Mouse (Mus musculus) hindbrain, embryonic 13.5 days (tissue): ENCODE results near the gene Tppp3. TPM values are rescaled to one million over a fixed set of nuclear protein-coding genes. Genes with fewer than 3 reads are reported as not detected.

Experiments
- ATAC-seq: fragments of 200-750 bp; cut with Nextera tagmentation; 2 replicates; pipeline ENCODE4 v1.8.0; 2017; ENCODE audit warnings: moderate TSS enrichment; ENCODE audit not compliant: low FRiP score
- H3K27ac ChIP-seq: fragments of 300-500 bp; sonication (generic); 2 replicates; pipeline ENCODE4 v1.5.1; 2015; ENCODE audit warnings: inconsistent platforms, mild to moderate bottlenecking, moderate library complexity
- H3K27me3 ChIP-seq: fragments of 300-500 bp; sonication (generic); 2 replicates; pipeline ENCODE4 v1.6.1; 2015; ENCODE audit warnings: mild to moderate bottlenecking, inconsistent platforms
- H3K36me3 ChIP-seq: fragments of 300-500 bp; sonication (generic); 2 replicates; pipeline ENCODE4 v1.6.1; 2015; ENCODE audit warnings: mild to moderate bottlenecking, inconsistent platforms
- H3K4me1 ChIP-seq: fragments of 300-500 bp; sonication (generic); replicated peaks from 2 replicates; pipeline ENCODE4 v1.6.1; 2015; ENCODE audit warnings: inconsistent platforms
- H3K4me2 ChIP-seq: fragments of 300-500 bp; sonication (generic); 2 replicates; pipeline ENCODE4 v1.6.1; 2015; ENCODE audit warnings: inconsistent platforms, mild to moderate bottlenecking, moderate library complexity
- H3K4me3 ChIP-seq: fragments of 300-500 bp; sonication (generic); 2 replicates; pipeline ENCODE4 v1.5.1; 2015; ENCODE audit warnings: mild to moderate bottlenecking, inconsistent platforms
- H3K9ac ChIP-seq: fragments of 300-500 bp; sonication (generic); 2 replicates; pipeline ENCODE4 v1.6.1; 2015; ENCODE audit warnings: mild to moderate bottlenecking, inconsistent platforms
- H3K9me3 ChIP-seq: fragments of 300-500 bp; sonication (generic); 2 replicates; pipeline ENCODE4 v1.6.1; 2016; ENCODE audit warnings: inconsistent platforms
- WGBS: fragments of 180-500 bp; shearing (Covaris S2); methylation state at CpG from one replicate; pipeline ENCODE4 v1.1.7; 2015; 5-methylcytosine and 5-hydroxymethylcytosine counted together
- polyA plus RNA-seq: library from polyadenylated mRNA; unstranded; fragments of >200 nt; fragmentation: Nextera tagmentation; extraction: Ambion mirVana; gene quantifications from 2 replicates; pipeline ENCODE4 v1.2.1, GENCODE M21; 2015

Tppp3 gene
- polyA plus RNA-seq, 1 experiment from 2014 or later = 181 TPM

DNA sequence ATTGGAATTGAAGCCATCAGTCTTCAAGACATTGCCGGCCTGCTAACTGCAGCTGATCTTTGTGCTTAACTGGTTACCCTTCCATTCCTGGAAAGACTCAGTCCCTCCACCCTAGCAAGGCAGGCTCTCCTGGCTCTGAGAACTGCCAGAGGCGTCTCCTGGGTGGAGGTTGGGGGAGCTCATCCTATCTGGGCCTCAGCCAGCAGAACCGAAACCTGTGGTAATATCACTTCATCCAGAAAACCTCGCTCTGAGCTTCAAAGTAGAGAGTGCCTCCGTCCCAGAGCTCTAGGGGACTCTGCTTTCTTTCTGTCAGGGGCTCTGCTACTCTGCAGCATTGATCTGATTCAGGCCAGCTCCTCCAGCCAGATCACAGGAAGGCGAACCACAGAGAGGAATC lies 35.7 kb upstream of the Tppp3 start:
- Histone ChIP-seq H3K4me3 (no peak overlapping the region), H3K4me2 (no peak overlapping the region), H3K9me3 (no peaks in the 10 kb centered on the region), H3K27ac (no peak overlapping the region), H3K4me1 (peaks cover 10% of the 10 kb centered on the region; the same call in 1 of the 2 replicates), H3K36me3 (no peaks in the 10 kb centered on the region), H3K9ac (no peak overlapping the region), H3K27me3 (no peaks in the 10 kb centered on the region)
- WGBS = 77% methylated on average over 6 of the region's 6 CpGs
- no peak for ATAC-seq

DNA sequence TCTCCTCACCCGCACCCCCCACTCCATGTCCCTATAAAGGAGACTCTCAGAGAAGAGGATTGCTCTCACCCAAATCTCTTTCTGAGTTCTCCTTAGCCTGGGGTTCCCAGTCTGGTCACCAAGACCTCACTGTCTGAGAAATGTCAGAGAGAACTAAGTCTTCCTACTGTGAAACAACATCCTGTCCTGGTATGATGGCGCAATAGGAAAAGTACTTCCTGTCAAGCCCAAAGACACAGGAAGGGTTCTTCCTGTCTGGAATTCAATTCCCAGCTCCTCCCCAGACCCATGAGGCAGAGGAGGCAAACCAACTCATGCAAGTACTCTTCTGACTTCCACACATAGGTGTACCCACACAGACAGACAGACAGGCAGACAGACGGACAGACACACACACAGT lies 33.3 kb upstream of the Tppp3 start:
- H3K9me3 ChIP-seq = no peaks in the 10 kb centered on the region
- H3K36me3 ChIP-seq = no peaks in the 10 kb centered on the region
- no peak overlapping the region for H3K4me3 ChIP-seq
- H3K27ac ChIP-seq = no peak overlapping the region
- ATAC-seq = no peak
- H3K9ac ChIP-seq = no peak overlapping the region
- H3K27me3 ChIP-seq = 0 out of 2 replicates have a peak, but pooled peaks cover 3% of the 10 kb centered on the region
- 82% methylated on average over 3 of the region's 3 CpGs for WGBS
- peaks cover 7% of the 10 kb centered on the region; the same call in 1 of the 2 replicates for H3K4me1 ChIP-seq
- H3K4me2 ChIP-seq = no peak overlapping the region

GRCm38 (mm10) chr8:105499787-105500186 lies 28.5 kb upstream of the Tppp3 start:
- ATAC-seq = no peak
- no peak overlapping the region for H3K9ac ChIP-seq
- H3K4me1 ChIP-seq = peaks cover 22% of the 10 kb centered on the region
- 73% methylated on average over 12 of the region's 12 CpGs for WGBS
- 0 out of 2 replicates have a peak, but pooled peaks cover 3% of the 10 kb centered on the region for H3K27me3 ChIP-seq
- no peak overlapping the region for H3K4me3 ChIP-seq
- H3K9me3 ChIP-seq = no peaks in the 10 kb centered on the region
- no peaks in the 10 kb centered on the region for H3K36me3 ChIP-seq
- no peak overlapping the region for H3K27ac ChIP-seq
- no peak overlapping the region for H3K4me2 ChIP-seq

GRCm38 (mm10) chr8:105496439-105497180 lies 25.3 kb upstream of the Tppp3 start, which contains the start of gene Zdhhc1:
TSS of gene Zdhhc1 (minus strand) at chr8:105496902.
- H3K27ac ChIP-seq = peak within 1 kb of the TSS; percentile 86
- no peaks in the 10 kb centered on the region for H3K36me3 ChIP-seq
- peak within 1 kb of the TSS; percentile 91 for H3K4me2 ChIP-seq
- H3K4me1 ChIP-seq = peaks cover 24% of the 10 kb centered on the region
- H3K4me3 ChIP-seq = peak within 1 kb of the TSS; percentile 80
- H3K9ac ChIP-seq = peak within 1 kb of the TSS; percentile 91
- ATAC-seq = peak; percentile 92
- WGBS = under 1% methylated on average over 68 of the region's 68 CpGs
- H3K9me3 ChIP-seq = no peaks in the 10 kb centered on the region
- H3K27me3 ChIP-seq = 0 out of 2 replicates have a peak, but pooled peaks cover 3% of the 10 kb centered on the region

DNA sequence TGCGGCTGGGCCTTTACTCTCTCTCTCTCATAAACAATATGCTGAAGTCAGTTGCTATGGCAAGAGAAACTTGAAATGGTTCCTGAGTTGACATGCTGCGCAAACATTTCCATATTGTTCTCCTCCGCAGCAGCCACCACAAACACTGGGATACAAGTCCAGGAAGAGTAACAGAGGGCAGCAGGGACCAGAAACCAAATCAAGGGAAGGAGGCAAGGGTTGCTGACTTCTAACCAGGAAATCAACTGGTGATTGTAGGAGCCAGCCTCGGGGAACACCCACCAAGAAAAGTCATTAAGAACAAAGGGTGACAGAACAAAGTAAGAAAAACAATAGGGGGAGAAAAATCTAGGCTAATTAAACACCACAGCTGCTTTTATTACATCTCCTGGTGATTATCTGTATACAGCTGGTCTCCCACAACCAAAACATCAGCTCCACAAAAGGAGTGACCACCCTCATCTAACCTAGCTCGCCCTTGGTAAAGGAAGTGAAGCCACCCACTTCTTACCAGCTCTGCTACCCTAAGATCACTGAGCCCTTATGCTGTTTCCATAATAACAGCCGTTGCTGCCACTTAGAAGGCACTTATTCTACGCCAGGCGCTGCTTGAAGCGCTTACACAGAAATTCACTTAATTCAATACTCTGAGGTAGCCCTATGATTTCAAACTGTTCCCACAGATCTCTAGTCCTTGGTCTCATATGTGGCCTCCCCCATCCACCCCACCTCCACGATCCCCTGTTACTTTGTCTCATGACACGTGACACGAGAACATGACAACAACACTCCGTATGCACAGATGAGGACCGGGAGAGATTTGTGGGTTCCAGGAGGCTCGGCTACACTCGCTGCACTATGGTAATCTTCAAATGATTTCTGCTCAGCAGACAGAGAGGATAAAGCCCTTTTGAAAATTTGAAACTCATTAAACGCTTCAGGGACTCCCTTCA lies 24.3 kb upstream of the Tppp3 start:
- no peak for ATAC-seq
- H3K27me3 ChIP-seq = 0 out of 2 replicates have a peak, but pooled peaks cover 3% of the 10 kb centered on the region
- WGBS = 31% methylated on average over 17 of the region's 17 CpGs

GRCm38 (mm10) chr8:105494566-105494965 lies 23.2 kb upstream of the Tppp3 start:
- 0 out of 2 replicates have a peak overlapping the region, but pooled peaks have one; percentile 40 for H3K27ac ChIP-seq
- peaks cover 24% of the 10 kb centered on the region for H3K4me1 ChIP-seq
- ATAC-seq = no peak
- 0 out of 2 replicates have a peak overlapping the region, but pooled peaks have one; percentile 2 for H3K4me2 ChIP-seq
- 86% methylated on average over 3 of the region's 3 CpGs for WGBS
- H3K9ac ChIP-seq = no peak overlapping the region
- no peaks in the 10 kb centered on the region for H3K9me3 ChIP-seq
- H3K36me3 ChIP-seq = no peaks in the 10 kb centered on the region
- H3K4me3 ChIP-seq = no peak overlapping the region
- no peaks in the 10 kb centered on the region for H3K27me3 ChIP-seq

More for the DNA sequence above, 24.3 kb upstream of the Tppp3 start:
- peak overlapping the region; percentile 80 for H3K4me3 ChIP-seq
- peak overlapping the region; percentile 86 for H3K27ac ChIP-seq
- H3K36me3 ChIP-seq = no peaks in the 10 kb centered on the region
- peak overlapping the region; percentile 91 for H3K9ac ChIP-seq
- H3K4me1 ChIP-seq = peaks cover 24% of the 10 kb centered on the region
- peak overlapping the region; percentile 91 for H3K4me2 ChIP-seq
- H3K9me3 ChIP-seq = no peaks in the 10 kb centered on the region

DNA sequence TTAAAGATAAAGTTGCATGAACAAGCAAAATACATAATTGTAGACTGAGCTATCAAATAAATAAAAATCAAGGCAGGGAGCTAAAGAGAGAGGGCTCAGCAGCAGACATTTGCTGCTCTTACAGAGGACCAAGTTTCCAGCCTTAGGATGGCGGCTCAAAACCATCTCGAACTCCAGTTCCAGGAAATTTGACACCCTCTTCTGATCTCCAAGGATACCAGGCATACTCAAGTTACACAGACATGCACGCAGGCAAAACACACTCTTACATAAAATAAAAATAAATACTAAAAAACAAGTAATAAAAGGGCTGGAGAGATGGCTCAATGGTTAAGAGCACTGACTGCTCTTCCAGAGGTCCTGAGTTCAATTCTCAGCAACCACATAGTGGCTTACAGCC lies 22.2 kb upstream of the Tppp3 start:
- Histone ChIP-seq H3K4me2 (no peak overlapping the region), H3K27me3 (no peaks in the 10 kb centered on the region), H3K4me1 (peaks cover 24% of the 10 kb centered on the region), H3K9ac (no peak overlapping the region), H3K9me3 (no peaks in the 10 kb centered on the region), H3K36me3 (no peaks in the 10 kb centered on the region), H3K4me3 (no peak overlapping the region), H3K27ac (no peak overlapping the region)
- WGBS = 64% methylated on average over 3 of the region's 3 CpGs
- ATAC-seq = no peak

DNA sequence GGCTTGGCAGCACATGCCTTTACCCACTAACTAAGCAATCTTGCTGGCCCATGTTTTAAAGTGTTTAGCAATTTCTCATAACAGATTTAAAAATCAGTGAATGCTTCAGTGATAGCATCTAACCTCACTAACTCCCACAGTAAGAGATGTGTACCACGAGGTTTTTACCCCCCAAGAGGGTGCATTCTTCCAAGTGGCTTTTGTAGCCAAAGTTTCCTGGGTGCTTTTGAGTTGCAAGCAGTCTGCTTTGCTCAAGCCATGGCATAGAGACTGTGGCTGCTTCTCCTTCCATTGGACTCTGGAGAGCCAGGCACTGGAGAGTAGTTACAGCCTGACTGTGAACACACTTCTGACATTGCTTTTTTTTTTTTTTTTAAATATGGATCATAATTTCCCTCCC lies 18.0 kb upstream of the Tppp3 start:
- H3K4me2 ChIP-seq = no peak overlapping the region
- H3K4me1 ChIP-seq = no peaks in the 10 kb centered on the region
- no peak overlapping the region for H3K4me3 ChIP-seq
- H3K27ac ChIP-seq = no peak overlapping the region
- 56% methylated on average over 1 of the region's 1 CpGs for WGBS
- ATAC-seq = no peak
- peaks cover 7% of the 10 kb centered on the region; the same call in 1 of the 2 replicates for H3K36me3 ChIP-seq
- H3K9me3 ChIP-seq = no peaks in the 10 kb centered on the region
- no peak overlapping the region for H3K9ac ChIP-seq
- no peaks in the 10 kb centered on the region for H3K27me3 ChIP-seq

DNA sequence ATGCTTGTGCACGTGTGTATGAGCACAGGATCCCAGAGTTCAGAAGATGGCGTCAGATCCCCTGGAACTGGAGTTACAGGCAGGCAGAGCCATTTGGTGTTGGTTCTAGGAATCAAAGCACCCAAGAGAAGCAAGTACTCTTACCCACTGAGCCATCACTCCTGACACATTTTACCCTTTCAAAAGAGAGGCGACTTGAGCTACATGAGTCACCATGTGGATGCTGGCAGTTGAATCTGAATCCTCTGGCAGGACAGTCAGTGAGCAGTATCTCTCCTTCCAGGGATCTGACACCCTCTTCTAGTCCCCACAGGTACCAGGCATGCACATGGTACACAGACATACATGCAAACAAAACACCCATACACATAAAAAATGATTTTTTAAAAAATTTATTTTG lies 16.8 kb upstream of the Tppp3 start:
- no peak for ATAC-seq
- Histone ChIP-seq H3K4me3 (no peak overlapping the region), H3K4me2 (no peak overlapping the region), H3K4me1 (peaks cover 11% of the 10 kb centered on the region), H3K9me3 (no peaks in the 10 kb centered on the region), H3K27me3 (no peaks in the 10 kb centered on the region), H3K27ac (no peak overlapping the region), H3K36me3 (peaks cover 12% of the 10 kb centered on the region; the same call in 1 of the 2 replicates), H3K9ac (no peak overlapping the region)
- 79% methylated on average over 3 of the region's 3 CpGs for WGBS

- Histone ChIP-seq H3K27me3 (no peaks in the 10 kb centered on the region), H3K27ac (no peak overlapping the region), H3K9me3 (no peaks in the 10 kb centered on the region), H3K36me3 (peaks cover 21% of the 10 kb centered on the region; the same call in 1 of the 2 replicates), H3K9ac (no peak overlapping the region), H3K4me1 (peaks cover 17% of the 10 kb centered on the region), H3K4me3 (no peak overlapping the region), H3K4me2 (no peak overlapping the region)
- WGBS = 26% methylated on average over 2 of the region's 2 CpGs
- 0 out of 2 replicates have a peak, but pooled peaks have one; percentile 32 for ATAC-seq
Observed at GRCm38 (mm10) chr8:105484392-105484791, 13.1 kb upstream of the Tppp3 start.

GRCm38 (mm10) chr8:105484030-105484368 lies 12.7 kb upstream of the Tppp3 start:
- no peak overlapping the region for H3K9ac ChIP-seq
- H3K36me3 ChIP-seq = peaks cover 21% of the 10 kb centered on the region; the same call in 1 of the 2 replicates
- no peaks in the 10 kb centered on the region for H3K27me3 ChIP-seq
- ATAC-seq = 0 out of 2 replicates have a peak, but pooled peaks have one; percentile 24
- H3K4me2 ChIP-seq = no peak overlapping the region
- peaks cover 17% of the 10 kb centered on the region for H3K4me1 ChIP-seq
- H3K4me3 ChIP-seq = no peak overlapping the region
- H3K9me3 ChIP-seq = no peaks in the 10 kb centered on the region
- no peak overlapping the region for H3K27ac ChIP-seq
- WGBS = 47% methylated on average over 3 of the region's 3 CpGs
